Mouse (Mus musculus) forebrain, postnatal 0 days (tissue): ENCODE results near the gene D1Pas1. TPM values are rescaled to one million over a fixed set of nuclear protein-coding genes. Genes with fewer than 3 reads are reported as not detected.

ENCODE experiments used
- ATAC-seq: fragments of 200-750 bp; cut with Nextera tagmentation; 2 replicates; pipeline ENCODE4 v1.8.0; 2017; ENCODE audit warnings: mild to moderate bottlenecking, moderate library complexity
- DNase-seq: peaks from one replicate; pipeline ENCODE4 v3.0.0-alpha.2; 2015
- H3K27ac ChIP-seq: fragments of 300-500 bp; sonication (generic); 2 replicates; pipeline ENCODE4 v1.5.1; 2014; ENCODE audit warnings: low read depth, mild to moderate bottlenecking, antibody characterized with exemption, low read length, moderate library complexity, mixed read lengths
- H3K27me3 ChIP-seq: fragments of 300-500 bp; sonication (generic); 2 replicates; pipeline ENCODE4 v1.6.1; 2014; ENCODE audit warnings: mild to moderate bottlenecking, low read length, mixed read lengths; ENCODE audit not compliant: insufficient read depth
- H3K36me3 ChIP-seq: fragments of 300-500 bp; sonication (generic); 2 replicates; pipeline ENCODE4 v1.6.1; 2014; ENCODE audit warnings: mild to moderate bottlenecking, moderate library complexity; ENCODE audit not compliant: insufficient read depth
- H3K4me1 ChIP-seq: fragments of 300-500 bp; sonication (generic); 2 replicates; pipeline ENCODE4 v1.6.1; 2014; ENCODE audit warnings: antibody characterized with exemption; ENCODE audit not compliant: insufficient read depth
- H3K4me2 ChIP-seq: fragments of 300-500 bp; sonication (generic); 2 replicates; pipeline ENCODE4 v1.6.1; 2014; ENCODE audit warnings: low read depth, mild to moderate bottlenecking, moderate library complexity
- H3K4me3 ChIP-seq: fragments of 300-500 bp; sonication (generic); 2 replicates; pipeline ENCODE4 v1.5.1; 2014; ENCODE audit warnings: low read depth, low read length, mixed read lengths
- H3K9ac ChIP-seq: fragments of 300-500 bp; sonication (generic); 2 replicates; pipeline ENCODE4 v1.6.1; 2014; ENCODE audit warnings: mild to moderate bottlenecking
- H3K9me3 ChIP-seq: fragments of 300-500 bp; sonication (generic); 2 replicates; pipeline ENCODE4 v1.6.1; 2016; ENCODE audit warnings: low read length
- CTCF ChIP-seq: sonication (generic); IDR thresholded peaks from 2 replicates; pipeline ENCODE4 v1.5.1; 2016; ENCODE audit warnings: antibody characterized with exemption, control low read depth, low read depth
- WGBS: fragments of 180-500 bp; shearing (Covaris S2); extraction: QIAGEN DNeasy Blood & Tissue Kit; methylation state at CpG from one replicate; pipeline ENCODE4 v1.1.7; 2014; 5-methylcytosine and 5-hydroxymethylcytosine counted together
- polyA plus RNA-seq: library from polyadenylated mRNA; unstranded; fragments of >200 nt; fragmentation: Nextera tagmentation; extraction: Ambion mirVana; gene quantifications from 2 replicates; pipeline ENCODE4 v1.2.1, GENCODE M21; 2015
- total RNA-seq: library from RNA; depleted of rRNA; stranded (reverse); fragments of >200 nt; gene quantifications from 2 replicates; pipeline ENCODE4 v1.2.3, GENCODE M21; 2014

D1Pas1 gene
- total and polyA plus RNA-seq, 2 experiments from 2014 or later = 0.12 TPM; not detected in 1

DNA sequence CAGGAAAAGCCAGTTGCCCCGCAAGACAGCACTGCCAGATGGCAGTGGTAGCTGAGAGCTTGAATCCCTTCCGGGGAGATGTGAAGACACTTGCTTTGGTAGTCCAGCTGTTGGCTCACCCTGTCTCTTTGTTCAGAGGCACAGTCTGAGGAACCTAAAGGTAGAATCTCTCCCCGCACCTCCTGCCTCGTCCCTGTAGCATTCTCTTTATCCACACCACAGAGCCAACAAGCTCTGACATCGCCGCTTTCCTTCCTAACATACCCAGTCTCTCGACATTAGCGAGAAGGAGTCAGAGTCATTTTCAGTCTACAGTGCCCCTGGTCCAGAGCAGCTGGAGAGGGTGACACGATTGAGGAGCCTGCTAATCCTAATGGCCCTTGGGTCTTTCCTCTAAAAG lies 18.9 kb downstream of the D1Pas1 start:
- Histone ChIP-seq H3K4me3 (0 out of 2 replicates have a peak overlapping the region, but pooled peaks have one; percentile 1), H3K27ac (no peak overlapping the region), H3K4me2 (peak overlapping the region; percentile 13; the same call in 1 of the 2 replicates)

DNA sequence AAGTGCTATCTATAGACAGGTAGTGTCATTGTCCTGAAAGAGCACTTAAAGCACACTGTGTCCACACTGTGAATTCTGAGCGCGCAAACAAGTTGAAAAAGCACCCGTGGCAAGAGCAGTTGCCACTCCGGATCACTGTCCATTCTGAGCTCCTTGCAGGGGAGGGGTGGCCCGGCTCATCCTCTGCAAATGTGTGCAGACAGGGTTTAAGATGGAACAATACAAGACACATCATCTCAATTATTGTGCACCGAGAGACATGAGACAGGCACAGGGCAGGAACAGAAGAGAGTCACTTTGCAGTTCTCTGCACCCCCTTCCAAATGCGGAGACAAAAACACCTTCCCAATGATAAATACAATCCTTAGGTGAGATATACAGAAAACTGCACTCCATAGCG lies 19.3 kb downstream of the D1Pas1 start:
- WGBS = 84% methylated on average over 8 of the region's 8 CpGs

More for the DNA sequence above, 18.9 kb downstream of the D1Pas1 start:
- no peak for TF ChIP-seq CTCF
- H3K4me1 ChIP-seq = peaks cover 6% of the 10 kb centered on the region; the same call in 1 of the 2 replicates
- no peaks in the 10 kb centered on the region for H3K27me3 ChIP-seq
- H3K36me3 ChIP-seq = no peaks in the 10 kb centered on the region
- WGBS = 65% methylated on average over 9 of the region's 9 CpGs
- no peaks in the 10 kb centered on the region for H3K9me3 ChIP-seq
- H3K9ac ChIP-seq = no peak overlapping the region
- peak; percentile 32 for DNase-seq
- ATAC-seq = no peak

DNA sequence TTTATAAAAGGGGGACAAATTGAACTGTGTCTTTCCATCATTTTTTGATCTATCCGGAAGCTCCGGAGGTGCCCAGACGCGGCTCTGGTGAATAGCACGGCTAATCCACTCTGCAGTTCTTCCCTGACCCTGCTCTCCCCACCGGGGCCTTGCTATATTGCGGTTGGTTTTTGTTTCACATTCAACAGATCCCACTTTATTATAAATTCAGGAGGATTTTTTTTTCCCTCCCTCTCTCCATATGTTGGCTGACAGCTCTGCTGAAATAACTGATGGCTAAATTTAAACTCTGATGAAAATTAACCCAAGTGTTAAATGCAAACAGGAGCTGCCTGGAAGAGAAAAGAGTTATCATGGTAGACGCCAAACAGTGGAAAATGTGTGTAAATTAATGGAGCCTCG lies 21.1 kb downstream of the D1Pas1 start:
- H3K27me3 ChIP-seq = no peaks in the 10 kb centered on the region
- WGBS = 22% methylated on average over 9 of the region's 9 CpGs
- ATAC-seq (peak; percentile 34; the same call in 1 of the 2 replicates), DNase-seq (peak; percentile 46)
- no peak overlapping the region for H3K9ac ChIP-seq
- H3K9me3 ChIP-seq = no peaks in the 10 kb centered on the region
- H3K4me1 ChIP-seq = peaks cover 6% of the 10 kb centered on the region; the same call in 1 of the 2 replicates
- H3K27ac ChIP-seq = no peak overlapping the region
- no peak for TF ChIP-seq CTCF
- no peak overlapping the region for H3K4me3 ChIP-seq
- no peaks in the 10 kb centered on the region for H3K36me3 ChIP-seq
- H3K4me2 ChIP-seq = 0 out of 2 replicates have a peak overlapping the region, but pooled peaks have one; percentile 5

More for the DNA sequence above, 19.3 kb downstream of the D1Pas1 start:
- H3K9ac ChIP-seq = no peak overlapping the region
- H3K4me2 ChIP-seq = no peak overlapping the region
- ATAC-seq (no peak), DNase-seq (no peak)
- no peak for TF ChIP-seq CTCF
- no peak overlapping the region for H3K4me3 ChIP-seq
- H3K27me3 ChIP-seq = no peaks in the 10 kb centered on the region
- no peak overlapping the region for H3K27ac ChIP-seq
- H3K9me3 ChIP-seq = no peaks in the 10 kb centered on the region
- peaks cover 6% of the 10 kb centered on the region; the same call in 1 of the 2 replicates for H3K4me1 ChIP-seq
- H3K36me3 ChIP-seq = no peaks in the 10 kb centered on the region

DNA sequence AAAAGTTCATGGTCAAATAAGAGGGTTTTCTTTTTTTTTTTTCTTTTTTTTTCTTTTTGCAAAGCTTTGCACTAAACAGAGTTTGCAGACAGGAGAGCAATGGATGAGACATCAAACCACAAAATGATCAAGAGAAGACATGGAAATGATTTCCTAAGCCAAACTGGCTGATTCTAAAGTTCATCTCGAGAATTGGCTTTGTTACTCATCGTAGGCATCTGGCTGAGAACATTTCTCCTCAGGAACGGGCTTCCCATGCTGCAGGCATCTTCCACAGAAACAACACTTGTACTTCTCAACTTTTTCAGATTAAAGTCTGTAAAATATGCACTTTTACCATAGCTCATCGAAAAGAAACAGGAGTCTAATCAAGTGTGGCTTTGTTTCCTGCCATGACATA lies 21.6 kb downstream of the D1Pas1 start:
- Histone ChIP-seq H3K9me3 (no peaks in the 10 kb centered on the region), H3K27ac (no peak overlapping the region), H3K4me3 (no peak overlapping the region), H3K27me3 (no peaks in the 10 kb centered on the region), H3K36me3 (no peaks in the 10 kb centered on the region), H3K4me2 (no peak overlapping the region), H3K9ac (no peak overlapping the region), H3K4me1 (peaks cover 6% of the 10 kb centered on the region; the same call in 1 of the 2 replicates)
- peak; percentile 22 for DNase-seq
- no peak for TF ChIP-seq CTCF
- 57% methylated on average over 4 of the region's 4 CpGs for WGBS
- no peak for ATAC-seq

DNA sequence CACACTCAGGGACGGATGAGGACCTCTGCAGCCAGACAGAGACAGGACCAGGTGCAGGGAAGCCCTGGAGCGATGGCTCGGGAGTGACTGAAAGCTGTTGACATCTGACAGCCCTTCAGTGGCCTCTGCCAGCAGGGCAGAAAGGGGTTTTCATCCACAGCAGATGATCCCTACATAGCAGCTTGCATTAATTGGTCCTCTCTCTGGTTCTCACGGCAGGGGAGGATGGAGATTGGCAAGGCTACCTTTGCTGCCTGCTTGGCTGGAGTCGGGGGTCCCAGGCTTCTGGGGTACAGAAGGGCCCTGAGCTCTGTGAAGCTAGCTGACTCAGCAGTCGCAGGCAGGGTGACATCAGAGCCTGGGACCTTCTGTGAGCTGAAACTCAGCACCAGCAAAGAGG lies 24.3 kb downstream of the D1Pas1 start:
- Histone ChIP-seq H3K27ac (no peak overlapping the region), H3K4me2 (no peak overlapping the region), H3K27me3 (no peaks in the 10 kb centered on the region), H3K9ac (no peak overlapping the region), H3K9me3 (no peaks in the 10 kb centered on the region), H3K4me1 (peaks cover 6% of the 10 kb centered on the region; the same call in 1 of the 2 replicates), H3K36me3 (no peaks in the 10 kb centered on the region), H3K4me3 (no peak overlapping the region)
- ATAC-seq (peak; percentile 18; the same call in 1 of the 2 replicates), DNase-seq (peak; percentile 24)
- 37% methylated on average over 6 of the region's 6 CpGs for WGBS
- TF ChIP-seq CTCF = no peak

DNA sequence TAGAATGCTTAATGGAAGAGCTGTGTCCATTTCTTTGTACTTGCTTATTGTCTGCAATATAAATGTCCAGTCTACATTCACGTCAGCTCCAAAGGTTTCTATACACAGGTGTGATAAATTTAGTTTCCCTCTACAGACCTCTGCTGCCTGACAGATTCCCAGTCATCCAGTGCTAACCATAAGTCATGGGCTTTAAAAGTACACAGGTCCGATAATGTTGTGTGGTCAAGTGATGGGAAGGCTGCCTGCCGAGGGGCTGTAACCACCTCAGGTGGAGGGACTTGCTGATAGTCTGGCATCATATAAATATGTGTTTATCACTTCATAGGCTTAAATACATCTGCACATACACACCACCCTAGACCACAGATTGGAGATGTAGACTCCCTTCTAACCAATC lies 24.9 kb downstream of the D1Pas1 start:
- TF ChIP-seq CTCF = no peak
- Histone ChIP-seq H3K9me3 (no peaks in the 10 kb centered on the region), H3K4me3 (no peak overlapping the region), H3K4me1 (peaks cover 6% of the 10 kb centered on the region; the same call in 1 of the 2 replicates), H3K4me2 (no peak overlapping the region), H3K27ac (no peak overlapping the region), H3K9ac (no peak overlapping the region), H3K27me3 (no peaks in the 10 kb centered on the region), H3K36me3 (no peaks in the 10 kb centered on the region)
- ATAC-seq = no peak
- DNase-seq = no peak
- WGBS = 93% methylated on average over 3 of the region's 3 CpGs

DNA sequence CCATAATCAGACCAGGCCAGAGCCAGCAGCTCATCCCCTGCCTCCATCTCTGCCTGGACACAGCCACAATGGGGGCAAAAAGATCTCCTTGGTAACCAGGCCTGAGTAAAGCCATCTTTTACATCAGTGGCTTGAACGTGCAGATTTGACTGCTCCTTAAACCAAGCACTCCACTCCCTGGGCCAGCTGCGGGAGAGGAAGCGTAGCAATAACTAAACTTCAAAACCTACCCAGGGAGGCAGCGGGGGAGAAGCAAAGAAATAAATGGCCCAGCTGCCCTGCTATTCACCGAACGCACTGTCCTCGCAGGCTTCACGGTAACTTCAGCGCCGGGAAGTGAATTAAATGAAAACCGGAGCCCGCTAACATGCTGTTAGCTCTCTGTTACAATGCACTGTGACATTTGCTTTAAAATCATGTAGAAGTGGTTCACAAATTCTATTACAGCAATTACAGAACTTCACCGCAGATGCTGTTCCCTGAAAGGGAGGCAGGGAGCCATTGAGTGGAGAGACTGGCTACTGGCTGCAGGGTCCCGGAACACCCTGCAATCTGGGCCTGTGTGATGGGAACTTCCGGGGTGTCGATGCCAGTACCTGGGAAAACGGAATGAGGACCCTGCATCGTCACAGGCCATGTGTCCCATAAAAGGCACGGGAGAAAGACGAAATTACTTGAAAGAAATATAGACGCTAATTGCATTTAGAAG lies 30.5 kb downstream of the D1Pas1 start:
- 49% methylated on average over 21 of the region's 21 CpGs for WGBS
- H3K27me3 ChIP-seq = no peaks in the 10 kb centered on the region
- no peak for TF ChIP-seq CTCF
- ATAC-seq = no peak; the same call in 1 of the 2 replicates
- H3K9ac ChIP-seq = no peak overlapping the region
- H3K4me3 ChIP-seq = no peak overlapping the region
- no peaks in the 10 kb centered on the region for H3K9me3 ChIP-seq
- no peaks in the 10 kb centered on the region for H3K36me3 ChIP-seq
- H3K27ac ChIP-seq = no peak overlapping the region
- H3K4me2 ChIP-seq = no peak overlapping the region
- DNase-seq = peak; percentile 9
- H3K4me1 ChIP-seq = no peaks in the 10 kb centered on the region
